Mouse (Mus musculus) ovary, postnatal 36 days (tissue): ENCODE results near the gene Cfap126.
"Not testable (repeated sequence)": the region's sequence is repeated elsewhere in the genome, so short reads cannot be mapped to it uniquely, and the experiment has no call there.

Experiments used
- DNase-seq: peaks from one replicate; pipeline ENCODE4 v3.0.0; 2022; ENCODE audit warnings: low spot score, mixed read lengths

Cfap126 gene

GRCm38 (mm10) chr1:171129251-171129650 is 15.5 kb downstream of the Cfap126 start:
- DNase-seq: peak; percentile 10

GRCm38 (mm10) chr1:171130971-171131370 is 17.3 kb downstream of the Cfap126 start:
- DNase-seq: no peak

DNA sequence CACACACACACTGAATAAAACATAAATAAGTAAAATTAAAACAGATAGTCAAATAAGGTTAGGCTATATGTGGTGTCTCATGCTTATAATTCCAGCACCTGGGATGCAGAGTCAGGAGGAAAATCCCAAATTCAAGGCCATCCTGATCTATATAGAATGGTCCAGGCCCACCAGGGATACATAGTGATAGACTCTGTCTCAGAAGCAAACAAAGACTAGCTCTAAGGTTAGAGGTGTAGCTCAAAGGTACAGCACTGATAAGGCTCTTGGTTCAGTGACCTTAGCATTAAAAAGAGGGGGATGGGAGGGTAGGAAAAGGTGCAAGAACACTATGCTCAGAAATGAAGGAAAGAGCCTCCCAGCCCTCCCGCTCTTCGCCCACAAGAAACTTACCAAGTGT is 21.9 kb downstream of the Cfap126 start:
- DNase-seq: no peak

- not testable (repeated sequence) for DNase-seq
Observed at GRCm38 (mm10) chr1:171137486-171138155, 23.9 kb downstream of the Cfap126 start.

DNA sequence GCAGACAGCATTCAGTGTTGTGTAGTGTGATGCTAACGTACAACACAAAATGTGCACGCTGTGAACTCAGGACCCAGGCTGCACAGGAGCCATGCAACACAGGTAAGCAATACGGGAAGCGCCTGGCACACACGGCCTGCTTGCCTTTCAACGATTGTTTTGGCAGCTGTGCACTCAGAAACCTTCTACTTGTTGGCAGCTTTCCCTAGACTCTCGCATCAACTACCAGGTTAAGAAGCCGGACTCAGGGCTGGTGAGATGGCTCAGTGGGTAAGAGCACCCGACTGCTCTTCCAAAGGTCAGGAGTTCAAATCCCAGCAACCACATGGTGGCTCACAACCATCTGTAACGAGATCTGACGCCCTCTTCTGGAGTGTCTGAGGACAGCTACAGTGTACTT is 29.3 kb downstream of the Cfap126 start:
- not testable (repeated sequence) for DNase-seq

DNA sequence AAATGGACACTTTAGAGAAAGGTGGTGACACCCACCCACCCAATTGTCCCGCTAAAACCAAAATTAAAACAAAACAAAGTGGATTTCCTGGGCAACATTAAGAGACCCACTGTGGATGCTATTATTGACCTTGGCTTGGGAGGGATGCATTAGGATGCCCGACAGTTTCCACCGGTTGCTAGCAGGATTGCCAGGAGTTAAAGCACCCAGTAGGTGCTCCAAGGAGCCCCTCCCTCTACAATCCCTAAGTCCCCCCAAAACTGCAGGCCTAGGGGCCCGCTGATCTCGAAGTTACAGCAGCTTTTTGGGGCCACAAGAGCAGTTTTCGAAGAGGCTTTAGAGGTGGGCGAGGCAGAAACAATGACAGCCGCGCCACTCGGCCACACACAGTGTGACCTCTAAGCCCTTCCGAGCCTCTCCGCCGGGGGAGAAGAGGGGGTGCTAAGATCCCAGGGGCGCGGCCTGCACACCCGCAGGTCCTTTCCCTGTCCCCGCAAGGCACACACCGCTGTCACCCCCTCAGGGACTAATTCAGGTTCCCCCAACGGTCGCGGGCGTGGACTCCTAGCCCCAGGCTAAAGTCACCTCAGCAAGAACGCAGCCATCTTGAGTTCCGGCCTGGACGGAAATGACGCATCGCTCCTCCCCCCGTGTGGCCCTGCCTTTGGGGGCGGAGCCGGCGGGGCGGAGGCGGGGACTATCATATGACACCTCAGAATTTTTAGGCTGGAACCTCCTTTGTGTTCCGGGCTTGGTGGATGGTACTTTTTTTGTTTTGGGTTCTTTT is 36.4 kb downstream of the Cfap126 start, which contains the start of the genes Sdhc and Mpz:
Sdhc (minus strand) TSS at position 630 of the 787 bp plus-strand sequence.
Mpz (plus strand) TSS at position 738 of the 787 bp plus-strand sequence.
- peak; percentile 95 for DNase-seq

DNA sequence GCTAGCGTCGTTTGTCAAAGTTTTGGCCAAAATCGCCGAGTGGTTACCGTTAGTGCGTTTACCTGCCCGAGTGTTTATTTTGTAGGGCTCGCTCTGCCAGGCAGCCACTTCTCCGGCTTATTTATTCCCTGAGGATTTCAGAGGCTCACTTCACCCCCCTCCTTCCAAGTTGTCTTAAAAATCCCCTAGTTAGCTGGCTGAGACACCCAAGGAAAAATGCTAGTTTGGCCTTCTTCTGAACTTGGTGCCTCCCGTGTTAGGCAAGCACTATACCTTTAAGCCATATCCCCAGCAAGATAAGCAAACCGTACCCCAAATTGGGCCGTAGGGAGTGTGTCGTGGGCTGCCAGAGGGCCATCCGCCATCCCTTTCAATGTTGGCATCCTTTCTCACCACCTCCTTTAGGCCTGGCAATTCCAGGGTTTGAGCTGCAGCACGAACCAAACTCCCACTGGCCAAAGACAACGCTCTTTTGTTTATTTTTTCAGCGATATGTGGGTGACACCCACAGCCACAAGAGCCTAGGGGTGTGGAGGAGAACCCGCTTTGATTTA is 37.2 kb downstream of the Cfap126 start:
- DNase-seq: peak; percentile 22

GRCm38 (mm10) chr1:171151966-171152365 is 38.2 kb downstream of the Cfap126 start:
- DNase-seq: no peak

DNA sequence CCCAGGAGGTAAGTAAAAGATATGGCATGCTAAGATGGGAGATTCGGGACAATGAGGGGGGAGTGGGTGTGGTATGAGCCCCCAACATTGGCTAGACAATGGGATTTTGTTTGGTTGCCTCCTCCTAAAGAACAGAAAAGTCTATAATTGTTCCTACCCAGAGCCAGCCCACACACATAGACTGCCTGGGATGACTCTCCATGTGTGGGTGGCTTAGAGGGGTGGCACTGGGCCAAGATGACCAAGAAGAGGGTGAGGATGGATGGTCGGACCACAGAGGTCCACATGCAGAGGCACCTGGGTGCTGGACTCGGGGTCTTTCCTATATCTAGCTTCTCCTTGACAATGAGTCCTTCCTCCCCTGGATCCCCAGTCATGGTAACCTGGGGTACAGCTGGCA is 42.9 kb downstream of the Cfap126 start:
- no peak for DNase-seq

DNA sequence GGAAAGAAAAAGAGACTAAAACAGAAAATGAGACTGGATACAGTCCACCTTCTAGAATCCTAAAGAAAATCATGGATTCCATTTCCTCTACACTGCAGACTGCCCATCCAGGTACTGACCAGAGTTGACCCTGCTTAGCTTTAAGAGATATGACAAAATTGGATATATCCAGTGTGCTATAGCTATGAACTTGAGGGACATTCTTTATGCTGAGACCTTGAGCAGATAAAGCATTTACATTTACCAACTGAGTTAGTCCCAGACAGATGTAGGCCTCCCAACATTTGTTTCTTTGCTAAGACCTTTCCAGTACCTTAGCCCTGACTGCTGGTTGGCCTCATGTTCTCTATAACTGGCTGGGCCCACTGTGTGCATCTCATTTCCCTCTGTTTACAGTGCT is 44.2 kb downstream of the Cfap126 start:
- no peak for DNase-seq

DNA sequence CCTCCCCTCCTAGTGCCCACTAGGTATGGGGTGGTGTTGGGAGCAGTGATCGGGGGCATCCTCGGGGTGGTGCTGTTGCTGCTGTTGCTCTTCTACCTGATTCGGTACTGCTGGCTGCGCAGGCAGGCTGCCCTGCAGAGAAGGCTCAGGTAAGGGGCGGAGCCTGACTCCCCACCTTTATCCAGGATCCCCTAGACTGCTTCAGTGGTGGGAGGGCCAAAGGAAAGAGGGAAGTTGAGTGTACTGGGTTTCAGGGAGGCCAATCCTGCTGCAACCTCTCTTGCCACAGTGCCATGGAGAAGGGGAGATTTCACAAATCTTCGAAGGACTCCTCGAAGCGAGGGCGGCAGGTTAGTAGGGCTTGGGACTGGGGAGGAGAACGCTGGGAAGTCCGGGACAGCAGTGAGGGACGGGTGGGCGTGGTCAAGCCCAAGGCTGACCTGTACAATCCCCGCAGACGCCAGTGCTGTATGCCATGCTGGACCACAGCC is 45.8 kb downstream of the Cfap126 start:
- peak; percentile 41 for DNase-seq

DNA sequence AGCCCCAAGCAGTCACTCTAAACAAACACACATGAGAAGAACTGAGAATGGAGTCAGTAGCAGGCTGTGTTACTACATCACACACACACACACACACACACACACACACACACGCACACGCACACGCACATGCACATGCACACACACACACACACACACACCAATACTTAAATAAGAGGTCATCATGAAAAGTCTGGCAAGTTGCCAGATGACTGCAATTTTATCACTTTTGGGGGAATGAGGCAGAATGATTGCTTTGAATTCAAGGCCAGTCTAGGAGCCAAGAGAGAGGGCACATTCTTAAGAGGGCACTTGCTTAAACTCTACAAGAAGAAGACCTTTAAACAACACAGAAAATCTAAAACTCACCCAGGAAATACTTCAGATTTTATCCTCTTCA is 48.8 kb downstream of the Cfap126 start:
- DNase-seq: no peak

- no peak for DNase-seq
Observed at GRCm38 (mm10) chr1:171164258-171164657, 50.5 kb downstream of the Cfap126 start.

DNA sequence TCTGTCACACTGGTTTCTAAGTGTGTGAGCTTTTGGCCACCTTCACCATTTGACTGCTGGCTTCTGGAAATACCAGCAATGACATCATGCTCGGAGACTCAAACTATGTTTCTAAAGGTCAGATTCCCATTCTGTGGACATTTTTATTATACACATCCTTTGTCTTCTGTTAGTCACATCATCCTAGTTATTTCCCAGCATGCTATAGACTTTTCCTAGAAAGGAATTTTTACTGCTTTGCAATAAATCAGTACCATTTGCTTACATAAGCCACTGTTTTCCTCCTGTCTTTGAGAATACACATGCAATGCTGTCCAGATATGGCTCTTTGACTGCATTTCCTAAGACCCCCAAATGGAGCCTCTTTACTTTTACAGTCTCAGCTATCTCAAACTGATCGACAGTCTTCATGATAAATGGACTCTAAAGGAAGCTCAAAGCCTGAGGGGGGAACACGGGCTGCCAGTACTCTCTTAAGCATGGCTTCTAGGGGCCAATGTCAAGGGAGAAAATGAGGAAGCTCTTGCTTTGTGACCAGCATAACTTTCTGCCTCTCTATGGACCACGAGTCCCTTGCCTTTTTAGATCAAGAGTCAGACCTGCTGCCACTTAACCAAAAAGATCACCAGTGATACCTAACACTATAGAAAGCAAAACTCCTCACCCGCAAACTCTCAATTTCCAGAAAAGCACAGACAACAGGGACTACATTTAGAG is 52.1 kb downstream of the Cfap126 start:
- no peak for DNase-seq

DNA sequence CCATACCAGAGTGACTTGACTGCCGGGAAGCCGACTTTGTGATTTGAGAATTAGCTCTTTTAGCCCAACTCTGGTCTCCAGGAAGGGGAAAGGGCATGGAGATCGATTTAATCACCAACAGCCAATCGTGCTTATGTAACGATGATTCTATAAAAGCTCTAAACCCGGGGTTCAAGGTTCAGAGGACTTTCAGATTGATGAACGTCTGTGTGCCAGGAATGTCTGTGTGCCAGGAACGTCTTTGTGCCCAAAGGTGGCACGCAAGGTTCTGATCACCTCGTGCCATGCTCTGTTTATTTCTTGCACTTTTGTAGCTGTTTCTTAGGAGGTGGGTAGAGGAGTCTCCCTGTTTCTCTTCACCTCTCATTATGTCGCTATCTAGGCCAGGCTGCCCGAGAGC is 55.2 kb downstream of the Cfap126 start:
- DNase-seq: no peak

- no peak for DNase-seq
Observed at GRCm38 (mm10) chr1:171169913-171170312, 56.2 kb downstream of the Cfap126 start.

- no peak for DNase-seq
Observed at GRCm38 (mm10) chr1:171171138-171171537, 57.4 kb downstream of the Cfap126 start.

DNA sequence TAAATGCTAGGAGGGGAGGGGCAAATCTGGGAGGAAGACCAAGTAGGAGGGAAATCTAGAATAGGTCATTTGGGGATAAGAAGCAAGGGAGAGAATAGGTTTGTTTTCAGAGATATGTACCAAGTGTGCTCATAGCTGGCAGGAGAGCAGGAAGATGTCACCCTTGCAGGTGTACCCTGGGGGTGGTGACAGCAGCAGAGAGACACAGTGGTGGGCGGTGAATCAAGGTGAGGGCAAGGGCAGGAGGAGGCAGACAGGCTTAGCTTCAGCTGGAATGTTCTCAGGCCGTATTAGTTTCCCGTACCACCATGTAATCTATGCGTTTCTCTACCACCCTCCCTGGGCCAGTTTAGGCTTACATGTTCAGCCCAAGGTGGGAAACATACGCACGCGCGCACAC is 59.1 kb downstream of the Cfap126 start:
- DNase-seq: no peak
